Mouse (Mus musculus) bone marrow macrophage, adult 2 months (primary cell): ENCODE results near the gene Slc35f4.

Experiments used
- CTCF ChIP-seq: IDR thresholded peaks from 2 replicates; pipeline ENCODE4 v1.5.1; 2012; ENCODE audit warnings: low read depth, mild to moderate bottlenecking, low read length, moderate library complexity
- POLR2A ChIP-seq: IDR thresholded peaks from 2 replicates; pipeline ENCODE4 v1.6.1; 2012; ENCODE audit warnings: mild to moderate bottlenecking, low read depth, low read length, borderline replicate concordance

- TF ChIP-seq POLR2A (no peak), CTCF (no peak)
These were observed 49.2 kb downstream of the Slc35f4 start for GRCm38 (mm10) chr14:49476602-49477001.
